Mouse (Mus musculus): Measurements from ENCODE around the gene Dffa.

GRCm38 (mm10) chr4:149168016-149168415, 64.1 kb downstream of the Dffa start:
- TF ChIP-seq GABPA (IDR thresholded peaks at IDR 0.05; ENCODE audit: insufficient replicate concordance, low read depth, low read length) = no peak
- TF ChIP-seq CTCF (conservative IDR thresholded peaks at IDR 0.05 in 1 of 2, IDR thresholded peaks at IDR 0.05 in 1 of 2; ENCODE audit: low read depth in 2 of 2, low read length in 2 of 2) = no peak
- no peak for TF ChIP-seq POLR2A (IDR thresholded peaks at IDR 0.05; ENCODE audit: low read depth, low read length)
- TF ChIP-seq KAT2A (IDR thresholded peaks at IDR 0.05; ENCODE audit: insufficient replicate concordance, low read length) = no peak
- TF ChIP-seq CHD2 (IDR thresholded peaks at IDR 0.05; ENCODE audit: low read length) = no peak
- TF ChIP-seq SMC3 (IDR thresholded peaks at IDR 0.05; ENCODE audit: low read depth, low read length) = no peak
- TF ChIP-seq MAFK (IDR thresholded peaks at IDR 0.05; ENCODE audit: insufficient replicate concordance, low read length) = no peak
- TF ChIP-seq USF1 (IDR thresholded peaks at IDR 0.05; ENCODE audit: low read depth, low read length) = no peak

All from CH12.LX (cell line).